Mouse (Mus musculus): ENCODE data around the gene Mrpl55.
"Not testable (repeated sequence)": the region's sequence is repeated elsewhere in the genome, so short reads cannot be mapped to it uniquely, and the experiment has no call there.

The Mrpl55 gene

GRCm38 (mm10) chr11:59196230-59196629 lies 6.1 kb upstream of the Mrpl55 start:
- DNase-seq, result no peak

- DNase-seq, result no peak
Observed at GRCm38 (mm10) chr11:59201216-59202002, 877 bp upstream of the Mrpl55 start.

- DNase-seq, result peak; percentile 94
Observed at GRCm38 (mm10) chr11:59208153-59208831, 6.0 kb downstream of the Mrpl55 start, which contains the start of gene 2310033P09Rik. Gene 2310033P09Rik, plus strand, starts transcription at chr11:59208321.

GRCm38 (mm10) chr11:59209003-59209441 lies 6.7 kb downstream of the Mrpl55 start:
- peak; percentile 64 for DNase-seq

GRCm38 (mm10) chr11:59209580-59209979 lies 7.3 kb downstream of the Mrpl55 start:
- no peak for DNase-seq

- no peak for DNase-seq
Observed at GRCm38 (mm10) chr11:59210020-59210419, 7.7 kb downstream of the Mrpl55 start.

GRCm38 (mm10) chr11:59211561-59211960 lies 9.3 kb downstream of the Mrpl55 start:
- DNase-seq, result not testable (repeated sequence)

GRCm38 (mm10) chr11:59212320-59212719 lies 10.0 kb downstream of the Mrpl55 start:
- DNase-seq, result peak; percentile 50

- DNase-seq, result no peak
Observed at GRCm38 (mm10) chr11:59212892-59213494, 10.7 kb downstream of the Mrpl55 start.

GRCm38 (mm10) chr11:59216955-59217354 lies 14.7 kb downstream of the Mrpl55 start:
- DNase-seq, result no peak

GRCm38 (mm10) chr11:59218389-59218998 lies 16.2 kb downstream of the Mrpl55 start:
- DNase-seq, result no peak

GRCm38 (mm10) chr11:59219064-59219463 lies 16.8 kb downstream of the Mrpl55 start:
- DNase-seq, result peak; percentile 76

GRCm38 (mm10) chr11:59221604-59222003 lies 19.3 kb downstream of the Mrpl55 start:
- no peak for DNase-seq

- no peak for DNase-seq
Observed at GRCm38 (mm10) chr11:59222306-59222705, 20.0 kb downstream of the Mrpl55 start.

GRCm38 (mm10) chr11:59224025-59224424 lies 21.7 kb downstream of the Mrpl55 start:
- no peak for DNase-seq

- DNase-seq, result no peak
Observed at GRCm38 (mm10) chr11:59224470-59224869, 22.2 kb downstream of the Mrpl55 start.

- no peak for DNase-seq
Observed at GRCm38 (mm10) chr11:59225167-59225566, 22.9 kb downstream of the Mrpl55 start.

- DNase-seq, result no peak
Observed at GRCm38 (mm10) chr11:59226251-59226650, 24.0 kb downstream of the Mrpl55 start.

- no peak for DNase-seq
Observed at GRCm38 (mm10) chr11:59226787-59227603, 24.7 kb downstream of the Mrpl55 start.

GRCm38 (mm10) chr11:59227604-59228121 lies 25.4 kb downstream of the Mrpl55 start:
- no peak for DNase-seq

GRCm38 (mm10) chr11:59228122-59228953 lies 26.1 kb downstream of the Mrpl55 start, which contains the start of gene Arf1:
Gene Arf1, minus strand, starts transcription at chr11:59228270.
- peak; percentile 99 for DNase-seq
